Mouse (Mus musculus) fat pad, adult 2 months (tissue): ENCODE results near the gene Nfib.

ENCODE experiments used
- DNase-seq: peaks from one replicate; pipeline ENCODE4 v3.0.0-alpha.2; 2011; ENCODE audit warnings: low read depth, low spot score; ENCODE audit errors: extremely low read depth

The Nfib gene

DNA sequence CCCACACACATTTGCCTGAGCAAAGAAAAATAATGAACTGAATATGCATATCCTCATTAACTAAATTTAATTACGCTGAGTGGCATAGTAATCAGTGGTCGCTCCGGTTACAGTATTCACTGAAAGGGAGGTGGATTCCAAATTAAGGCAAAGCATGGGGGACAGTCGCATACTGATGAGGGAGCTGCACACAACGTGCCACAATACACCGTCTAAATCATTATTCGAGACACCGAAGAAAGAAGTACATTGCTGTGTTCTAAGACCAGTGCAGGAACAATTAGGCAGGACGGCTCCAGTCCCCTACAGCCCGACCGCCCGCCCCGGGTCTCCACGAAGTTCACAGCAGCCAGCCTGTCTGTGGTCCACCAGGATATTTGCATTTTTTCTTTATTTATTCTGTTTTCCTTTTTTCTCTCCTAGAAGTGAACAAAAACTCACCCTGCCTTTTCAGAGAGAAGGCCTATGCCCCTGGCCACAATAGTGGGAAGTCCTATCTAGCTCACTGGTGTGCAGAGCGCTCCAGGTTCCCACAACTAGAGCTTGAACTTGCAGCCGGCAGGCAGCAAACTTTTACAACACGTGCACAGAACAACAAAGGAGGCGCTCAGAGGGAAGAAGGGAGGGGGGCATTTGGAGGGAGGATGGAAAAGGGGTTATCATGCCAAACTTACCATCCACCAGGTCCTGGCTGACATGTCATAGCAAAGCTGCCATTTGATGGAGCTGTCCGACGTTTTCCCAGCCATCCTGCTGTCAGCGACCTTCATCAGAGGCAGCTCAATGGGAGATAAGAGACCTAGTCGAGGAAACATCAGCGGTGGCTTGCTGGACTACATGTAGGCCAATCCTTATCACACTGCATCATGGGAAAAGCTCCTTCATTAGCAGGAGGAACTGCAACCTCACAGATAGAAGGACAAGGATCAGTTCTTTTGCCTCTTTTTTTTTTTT, at the start of gene Nfib:
Nfib (minus strand) TSS at position 910 of the 954 bp plus-strand sequence.
- no peak for DNase-seq

DNA sequence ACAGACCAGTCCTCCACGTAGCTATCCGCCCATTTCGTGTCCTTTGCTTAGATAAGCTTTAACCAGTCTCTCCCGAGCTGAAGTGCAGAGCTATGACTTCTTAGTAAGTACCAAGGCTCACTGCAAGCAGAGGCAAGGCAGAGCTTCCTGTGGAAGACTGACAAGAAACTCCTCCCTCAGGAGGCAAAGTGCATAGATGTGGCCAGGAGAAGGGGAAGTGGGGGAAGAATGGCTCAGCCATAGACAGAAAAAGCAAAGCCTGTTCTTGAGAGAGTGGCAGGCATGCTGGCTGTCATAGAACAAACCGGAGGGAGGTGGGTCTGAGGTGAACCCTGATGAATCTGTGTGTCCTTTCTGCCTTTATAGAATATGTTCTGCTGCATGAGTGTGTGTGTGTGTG, 30.2 kb upstream of the Nfib start:
- DNase-seq = no peak

DNA sequence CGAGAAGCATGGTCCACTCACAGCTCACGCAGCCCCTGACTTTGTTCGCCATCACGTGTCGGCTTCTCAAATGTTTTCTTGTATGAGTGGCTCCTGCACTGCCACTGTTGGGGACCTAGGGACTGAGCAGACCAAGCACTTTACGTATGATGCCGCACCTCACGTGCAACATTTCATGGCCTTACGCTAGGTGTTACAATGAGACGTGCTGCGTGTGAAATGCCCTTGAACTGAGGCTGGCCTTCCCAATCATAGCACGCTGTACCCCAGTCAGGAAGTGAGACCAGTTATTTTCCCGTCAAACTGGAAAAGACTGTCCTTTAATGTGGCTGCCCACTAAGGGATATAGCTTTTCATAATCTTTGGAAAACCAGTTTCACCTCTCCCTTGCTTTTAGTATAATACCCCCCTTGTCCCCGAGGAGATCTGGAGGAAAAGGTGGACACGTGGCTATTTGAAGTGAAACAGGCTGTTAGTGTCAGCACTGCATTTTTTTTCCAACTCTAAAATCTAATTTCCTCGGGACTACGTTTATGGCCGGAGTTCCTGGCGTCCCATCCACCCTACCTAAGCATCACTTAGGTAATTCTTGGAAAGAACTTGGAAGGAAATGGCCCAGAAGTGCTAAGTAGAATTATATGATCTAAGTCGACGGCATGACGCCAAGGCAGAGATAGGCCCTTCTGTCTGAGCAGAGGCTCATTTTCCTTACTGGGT, 29.4 kb upstream of the Nfib start:
- no peak for DNase-seq

DNA sequence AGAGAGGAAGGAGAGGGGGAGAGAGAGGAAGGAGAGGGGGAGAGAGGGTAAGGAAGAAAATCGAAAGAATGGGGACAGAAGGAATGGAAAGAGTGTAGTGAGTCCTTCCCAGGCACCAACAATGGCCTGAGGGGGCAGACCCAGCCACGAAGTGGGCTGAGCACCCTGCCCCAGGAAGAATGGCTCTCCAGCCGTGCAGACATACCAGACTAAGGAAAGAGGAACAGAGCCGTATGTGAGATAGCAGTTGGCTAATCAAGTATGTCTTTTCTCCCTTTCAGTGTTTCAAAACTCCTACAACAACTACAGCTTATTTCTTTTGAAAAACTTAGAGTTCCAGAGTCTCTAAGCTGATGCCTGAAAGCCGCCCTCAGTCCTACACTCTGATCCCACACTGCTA, 28.8 kb upstream of the Nfib start:
- no peak for DNase-seq

DNA sequence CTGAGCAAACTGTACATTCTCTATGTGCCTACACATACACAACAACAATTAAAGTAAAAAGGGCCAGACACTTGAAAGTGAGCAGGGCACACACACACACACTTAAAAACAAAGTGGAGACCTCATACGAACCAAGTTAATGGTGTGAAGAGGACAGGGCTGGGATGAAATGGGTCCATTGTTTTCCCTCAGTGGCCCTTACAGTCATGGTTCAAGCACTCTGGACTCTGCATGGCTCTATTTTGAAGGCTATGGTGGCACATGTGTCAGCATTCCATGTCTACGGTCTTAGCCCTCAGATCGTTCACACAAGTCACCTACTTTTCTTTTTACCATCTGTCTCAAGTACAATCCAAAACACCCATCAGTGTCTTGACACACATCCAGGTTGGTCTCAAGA, 28.1 kb upstream of the Nfib start:
- no peak for DNase-seq

DNA sequence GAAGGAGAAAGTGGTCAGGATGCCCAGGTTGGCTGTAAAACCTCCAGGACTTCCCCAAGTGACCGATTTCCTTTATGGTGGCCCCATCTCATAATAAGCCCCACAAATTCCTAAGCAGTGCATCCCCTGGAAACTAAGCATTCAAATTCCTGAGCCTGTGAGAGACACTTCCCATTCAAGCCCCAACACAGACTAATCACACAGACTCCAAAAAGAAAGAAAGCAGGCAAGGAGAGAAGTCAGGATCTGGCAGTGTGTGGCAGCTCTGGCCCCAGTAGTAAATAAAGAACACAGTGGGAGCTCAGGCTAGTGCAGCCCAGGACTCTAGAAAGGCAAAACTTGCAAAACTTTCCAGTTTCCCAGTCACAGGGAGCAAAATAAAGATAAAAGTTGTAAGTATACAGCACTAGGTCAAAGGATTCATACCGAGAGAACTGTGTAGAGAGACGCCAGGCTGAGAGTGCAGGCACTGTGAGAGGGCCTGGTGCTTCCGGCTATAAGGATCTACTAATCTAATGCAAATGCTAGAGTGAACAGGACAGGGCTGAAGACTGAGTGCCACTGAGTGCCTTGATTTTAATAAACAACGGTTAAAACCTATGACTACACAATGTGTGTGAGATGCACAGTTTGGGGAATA, 24.8 kb upstream of the Nfib start:
- no peak for DNase-seq

DNA sequence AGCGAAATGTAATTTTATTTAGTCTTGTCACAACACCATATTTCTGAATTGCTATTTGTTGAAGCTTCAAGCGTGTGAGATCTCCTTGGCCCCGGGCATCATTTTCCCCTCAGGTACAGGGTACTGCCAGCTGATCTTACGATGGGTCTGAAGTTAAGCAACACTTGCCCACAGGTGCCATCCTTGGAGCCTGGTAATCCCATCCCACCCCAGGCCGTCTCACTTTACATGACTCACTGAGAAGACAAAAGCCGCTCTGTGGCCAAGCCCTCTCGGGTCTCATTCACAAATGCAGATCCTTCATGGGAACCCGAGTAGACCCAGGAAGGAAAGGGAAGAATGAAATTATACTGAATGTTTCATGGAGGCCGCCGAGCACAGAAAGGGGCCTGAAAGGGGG, 18.5 kb upstream of the Nfib start:
- no peak for DNase-seq

DNA sequence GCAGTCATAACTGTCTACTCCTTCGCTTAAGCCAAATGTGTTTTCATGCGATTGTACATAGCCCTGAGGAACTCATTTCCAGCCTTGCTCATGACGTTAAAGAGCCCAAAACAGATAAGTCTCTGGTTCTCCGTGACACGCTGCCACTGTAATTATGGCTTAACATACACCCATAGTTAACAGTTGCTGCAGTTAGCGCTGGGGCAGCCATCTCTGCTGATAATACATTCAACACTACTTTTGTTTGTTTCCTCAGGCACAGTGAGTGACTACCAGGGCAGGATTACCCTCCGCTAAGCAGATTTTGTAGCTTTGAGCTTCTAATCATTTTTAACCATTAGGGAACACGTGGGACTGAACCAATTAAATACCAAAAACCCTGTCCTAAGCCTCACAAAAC, 17.5 kb upstream of the Nfib start:
- no peak for DNase-seq

DNA sequence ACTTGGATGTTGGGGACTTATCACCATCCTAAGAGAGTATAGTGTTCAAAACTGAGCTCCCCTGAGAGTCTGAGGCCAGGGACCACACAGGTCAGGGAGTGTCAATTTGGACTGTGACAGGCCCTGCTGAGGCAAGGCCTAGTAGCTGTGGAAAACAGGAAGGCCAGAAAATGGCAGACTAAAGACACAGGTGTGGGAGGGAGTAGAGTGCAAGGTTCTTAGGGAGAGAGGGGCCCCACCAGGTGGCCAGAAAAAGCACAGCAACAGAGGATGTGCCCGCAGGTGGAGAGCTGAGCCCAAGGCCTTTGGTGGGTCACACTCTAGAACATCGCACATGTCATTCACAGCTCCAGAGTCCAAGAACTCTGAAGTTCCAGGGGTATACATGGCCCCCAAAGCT, 10.3 kb upstream of the Nfib start:
- no peak for DNase-seq

DNA sequence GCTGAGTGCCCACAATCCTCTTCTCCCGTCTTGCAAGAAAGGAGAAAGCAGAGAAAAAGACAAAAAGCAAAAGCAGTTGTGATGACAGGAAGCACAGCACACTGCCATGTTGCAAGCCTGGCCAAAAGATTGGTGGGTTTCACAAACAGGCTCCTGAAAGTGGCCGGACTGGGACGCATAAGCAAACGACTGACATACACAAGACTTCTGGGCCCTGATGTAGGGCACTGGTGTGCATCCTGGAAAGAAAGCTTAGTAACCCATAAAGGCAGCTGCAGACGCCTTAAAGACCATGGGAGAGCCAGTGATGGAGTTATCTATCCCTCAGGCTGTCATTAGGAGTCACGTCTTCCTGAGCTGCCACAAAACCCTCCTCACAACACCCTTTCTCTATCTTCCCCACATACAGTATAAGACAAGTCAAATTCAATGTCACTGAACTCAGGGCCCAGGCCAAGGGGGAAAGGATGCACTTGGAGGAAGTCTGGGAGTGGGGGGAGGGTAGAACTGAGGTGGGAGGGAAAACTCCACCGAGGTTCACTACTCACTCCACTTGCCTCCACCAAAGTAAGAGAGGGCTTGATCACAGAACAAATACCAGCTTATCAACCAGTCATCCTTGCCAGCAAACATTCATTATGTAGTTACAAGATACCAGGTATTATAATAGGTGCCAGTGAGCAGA, 6.2 kb upstream of the Nfib start:
- no peak for DNase-seq

DNA sequence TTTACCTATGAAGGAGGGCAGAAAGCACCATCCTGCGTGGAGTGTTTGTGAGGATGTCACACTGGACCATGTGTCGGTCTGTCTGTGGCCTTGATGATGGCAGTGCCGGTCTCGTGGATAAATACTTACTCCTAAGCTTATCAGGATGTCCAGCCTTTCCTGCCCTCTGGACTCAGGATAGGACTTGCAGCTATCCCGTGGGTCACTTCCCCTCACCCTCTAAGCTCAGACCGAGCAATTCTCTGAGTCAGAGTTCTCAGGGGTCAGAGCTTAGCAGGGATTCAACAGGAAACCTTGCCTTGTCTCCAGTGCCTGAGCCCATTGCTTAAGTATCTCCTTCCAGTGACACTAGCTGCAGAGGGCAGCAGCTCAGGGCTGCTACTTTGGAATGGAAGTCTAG, 4.1 kb upstream of the Nfib start:
- DNase-seq = no peak

DNA sequence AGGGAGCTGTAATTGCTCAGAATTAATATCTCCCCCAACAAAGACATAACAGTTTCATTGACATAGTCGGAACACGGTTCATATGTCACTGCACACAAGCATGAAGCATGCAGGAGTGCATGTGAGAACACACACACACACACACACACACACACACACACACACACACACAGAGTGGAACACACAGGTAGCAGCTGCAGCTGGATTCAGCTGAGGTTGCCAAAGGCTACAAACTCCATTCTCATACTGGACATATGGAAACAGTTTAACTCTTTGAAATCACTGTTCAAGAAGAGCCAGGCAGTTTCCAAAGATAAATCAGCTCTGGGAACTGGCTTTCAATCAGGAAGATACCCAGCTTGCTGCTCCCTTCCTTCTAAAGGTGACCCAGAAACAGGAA, 462 bp upstream of the Nfib start:
- no peak for DNase-seq

DNA sequence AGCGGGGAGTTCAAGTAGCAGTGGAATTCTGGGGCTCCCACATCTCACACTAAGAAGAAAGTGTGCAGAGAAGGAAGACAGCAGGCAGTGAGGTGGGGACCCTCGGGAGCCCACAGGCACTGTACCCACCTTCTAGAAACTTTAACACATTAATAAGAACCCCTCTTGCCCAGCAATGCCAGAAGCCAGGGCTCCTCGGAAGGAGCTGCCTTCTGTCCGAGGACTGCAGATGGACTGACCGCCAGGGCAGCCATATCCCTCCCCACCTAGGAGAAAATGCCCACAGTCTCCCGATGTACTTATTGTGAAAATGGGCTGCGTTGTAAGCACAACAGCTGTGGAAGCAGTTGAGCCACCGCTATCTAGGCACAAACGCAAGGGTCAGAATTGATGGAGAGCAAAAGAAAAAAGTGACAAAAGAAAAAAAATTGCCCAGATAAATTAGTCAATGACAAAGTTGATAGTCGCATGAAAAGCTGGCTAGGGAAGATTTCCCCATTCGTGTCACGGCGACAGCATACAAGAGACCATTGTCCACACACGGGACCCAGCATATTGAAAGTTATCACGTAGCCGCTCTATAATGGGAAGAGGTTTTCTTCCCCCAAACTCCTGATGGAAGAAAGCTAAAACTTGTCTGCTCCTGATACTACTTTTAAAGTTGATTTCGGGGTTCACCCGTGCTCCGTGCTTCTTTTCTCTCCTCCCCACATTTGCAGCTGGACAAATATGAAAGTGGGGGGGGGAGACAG, 1.3 kb downstream of the Nfib start:
- no peak for DNase-seq

DNA sequence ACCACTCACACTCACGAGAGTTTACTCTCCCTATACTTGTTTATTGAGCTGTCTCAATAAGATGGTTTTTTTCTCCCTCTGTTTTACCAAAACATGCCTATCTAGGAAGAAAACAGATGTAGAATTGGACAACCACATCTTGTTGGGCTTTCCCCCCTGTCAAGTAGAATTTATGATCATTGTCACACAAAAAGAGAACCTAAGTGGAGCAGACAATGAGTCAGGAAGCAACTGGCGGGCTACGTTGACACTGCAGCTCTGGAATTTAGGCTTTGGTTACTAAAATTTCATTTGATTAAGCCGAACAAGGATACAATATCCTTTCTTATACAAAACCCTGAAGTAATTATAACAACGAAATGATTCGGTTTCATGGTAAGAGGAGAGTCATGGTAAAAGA, 2.7 kb downstream of the Nfib start:
- DNase-seq = no peak

DNA sequence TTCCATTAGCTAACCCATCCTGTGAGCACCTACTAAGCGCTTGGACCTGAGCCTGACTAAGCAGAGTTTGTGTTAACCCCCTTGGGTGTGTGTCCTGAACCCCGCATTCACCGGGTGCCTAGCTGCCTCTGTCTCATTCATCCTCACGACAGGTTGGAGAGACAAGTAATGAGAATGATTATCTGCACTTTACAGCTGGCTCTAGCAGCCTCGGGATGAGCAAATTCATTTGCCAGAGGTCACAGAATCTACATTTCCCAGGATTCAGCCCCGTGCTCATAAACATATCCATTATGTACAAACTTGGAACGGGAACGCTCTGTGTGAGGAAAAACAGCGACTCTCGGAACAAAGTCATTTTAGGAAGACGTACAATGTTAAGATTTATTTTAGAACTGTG, 6.0 kb downstream of the Nfib start:
- DNase-seq = no peak

DNA sequence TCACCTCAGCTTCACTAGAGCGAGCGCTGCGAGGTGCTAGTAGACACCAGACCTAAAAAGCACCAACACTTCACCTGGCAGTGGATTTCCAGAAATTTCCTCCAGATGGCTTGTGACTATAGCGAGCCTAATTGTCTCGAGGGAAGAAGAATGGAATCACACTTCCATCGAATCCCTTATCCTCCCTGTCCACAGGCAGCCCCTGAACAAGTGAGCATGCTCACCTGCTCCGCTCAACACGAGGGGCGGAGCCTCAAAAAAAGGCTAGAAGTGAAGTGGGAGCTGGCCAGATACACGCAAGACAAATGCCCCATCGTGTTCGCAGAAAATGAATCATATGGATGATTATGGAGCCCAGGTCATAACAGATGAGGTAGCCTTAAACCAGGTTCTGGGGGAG, 6.9 kb downstream of the Nfib start:
- no peak for DNase-seq

DNA sequence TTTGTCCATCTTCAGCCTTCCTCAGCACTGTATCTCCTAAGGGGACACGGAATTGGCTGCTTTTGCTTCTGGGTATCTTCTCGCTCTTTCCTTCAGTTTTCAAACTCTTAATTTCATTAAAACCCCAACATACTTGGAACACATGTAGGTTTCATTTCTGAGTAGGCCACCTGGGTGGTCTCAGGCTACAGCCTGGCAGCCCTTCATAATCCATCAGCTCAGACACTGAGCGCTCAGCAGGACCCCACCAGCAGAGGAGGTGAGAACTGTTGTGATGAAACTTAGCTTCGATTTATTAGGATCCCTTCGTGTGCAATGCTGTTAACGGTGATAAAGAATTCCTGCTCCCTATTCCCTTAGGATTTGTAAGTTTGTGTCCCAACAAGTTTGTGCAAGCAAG, 8.4 kb downstream of the Nfib start:
- DNase-seq = no peak

DNA sequence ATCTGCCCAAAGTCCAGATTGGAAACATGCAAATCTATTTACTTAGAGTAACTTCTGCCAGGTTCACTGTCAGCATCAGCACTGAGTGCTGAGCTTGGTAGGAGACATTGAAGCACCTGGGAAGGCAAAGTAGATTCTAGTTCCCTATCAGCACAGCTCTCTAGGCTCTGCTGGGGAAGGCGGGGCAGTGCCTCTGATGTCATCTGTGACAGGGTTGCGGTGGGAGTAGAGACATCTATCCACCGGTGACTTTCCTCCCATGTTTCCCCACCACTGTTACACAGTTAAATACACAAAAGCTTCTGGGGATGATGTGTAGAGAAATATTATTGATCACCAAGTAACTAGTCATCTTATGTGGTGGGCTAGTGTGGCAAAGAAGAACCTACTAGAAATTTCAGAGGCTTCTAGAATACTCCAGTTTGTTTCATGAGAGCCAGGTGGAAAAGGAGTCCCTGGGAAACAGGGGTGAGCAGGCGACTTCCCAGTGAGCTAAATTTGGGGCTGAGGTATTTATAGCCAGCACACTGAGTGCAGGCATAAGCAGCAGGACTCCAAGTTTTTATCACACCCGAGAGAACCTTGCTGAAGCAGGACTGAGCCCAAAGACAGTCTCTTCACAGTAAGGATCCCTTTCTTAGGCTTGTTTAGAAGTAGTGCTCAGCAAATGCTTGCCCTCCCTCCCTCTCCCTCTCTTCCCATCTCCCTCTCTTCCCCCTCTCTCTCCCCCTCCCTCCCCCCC, 9.6 kb downstream of the Nfib start:
- DNase-seq = no peak

DNA sequence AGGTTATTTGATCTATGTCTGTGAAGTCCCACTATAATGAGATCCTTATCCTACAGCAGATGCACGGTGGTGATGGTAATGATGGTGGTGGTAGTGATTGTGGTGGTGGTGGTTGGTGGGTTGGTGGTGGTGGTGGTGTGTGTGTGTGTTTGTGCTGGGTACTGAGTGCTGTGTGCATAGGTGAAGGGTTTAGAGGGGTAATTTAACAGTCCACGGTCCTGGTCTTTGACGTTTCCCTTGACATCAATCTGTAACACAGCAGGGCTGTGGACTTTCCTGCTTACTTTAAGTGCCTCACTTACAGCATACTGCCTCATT, 13.6 kb downstream of the Nfib start:
- DNase-seq = no peak
